Mouse (Mus musculus) midbrain, embryonic 11.5 days (tissue): Measurements from ENCODE around the gene Hbb-bh2. TPM values are rescaled to one million over a fixed set of nuclear protein-coding genes. Genes with fewer than 3 reads are reported as not detected.
"Not testable (repeated sequence)": the region's sequence is repeated elsewhere in the genome, so short reads cannot be mapped to it uniquely, and the experiment has no call there.

Experiments
- ATAC-seq: fragments of 200-750 bp; cut with Nextera tagmentation; 2 replicates; pipeline ENCODE4 v1.8.0; 2017; ENCODE audit warnings: moderate TSS enrichment, moderate library complexity; ENCODE audit not compliant: low FRiP score
- DNase-seq: peaks from one replicate; pipeline ENCODE4 v3.0.0; 2015; ENCODE audit warnings: low spot score; ENCODE audit errors: missing footprints
- H3K27ac ChIP-seq: fragments of 300-500 bp; sonication (generic); 2 replicates; pipeline ENCODE4 v1.5.1; 2014; ENCODE audit warnings: low read depth, low read length
- H3K27me3 ChIP-seq: fragments of 300-500 bp; sonication (generic); 2 replicates; pipeline ENCODE4 v1.6.1; 2014; ENCODE audit warnings: mild to moderate bottlenecking, low read length, moderate library complexity, mixed read lengths; ENCODE audit not compliant: control insufficient read depth, insufficient read depth
- H3K36me3 ChIP-seq: fragments of 300-500 bp; sonication (generic); 2 replicates; pipeline ENCODE4 v1.6.1; 2014; ENCODE audit warnings: mild to moderate bottlenecking, low read length, moderate library complexity, mixed read lengths; ENCODE audit not compliant: control insufficient read depth, insufficient read depth
- H3K4me1 ChIP-seq: fragments of 300-500 bp; sonication (generic); 2 replicates; pipeline ENCODE4 v1.6.1; 2014; ENCODE audit warnings: low read length; ENCODE audit not compliant: control insufficient read depth, insufficient read depth
- H3K4me2 ChIP-seq: fragments of 300-500 bp; sonication (generic); 2 replicates; pipeline ENCODE4 v1.6.1; 2014; ENCODE audit warnings: mild to moderate bottlenecking, moderate library complexity
- H3K4me3 ChIP-seq: fragments of 300-500 bp; sonication (generic); 2 replicates; pipeline ENCODE4 v1.5.1; 2014; ENCODE audit warnings: low read depth, low read length
- H3K9ac ChIP-seq: fragments of 300-500 bp; sonication (generic); 2 replicates; pipeline ENCODE4 v1.6.1; 2014; ENCODE audit warnings: low read length
- H3K9me3 ChIP-seq: fragments of 300-500 bp; sonication (generic); 2 replicates; pipeline ENCODE4 v1.6.1; 2016; ENCODE audit warnings: low read length; ENCODE audit not compliant: control insufficient read depth
- WGBS: fragments of 180-500 bp; shearing (Covaris S2); extraction: QIAGEN DNeasy Blood & Tissue Kit; methylation state at CpG from one replicate; pipeline ENCODE4 v1.1.7; 2014; 5-methylcytosine and 5-hydroxymethylcytosine counted together
- polyA plus RNA-seq: library from polyadenylated mRNA; unstranded; fragments of >200 nt; fragmentation: Nextera tagmentation; extraction: Ambion mirVana; gene quantifications from 2 replicates; pipeline ENCODE4 v1.2.1, GENCODE M21; 2014

The Hbb-bh2 gene
- polyA plus RNA-seq, 1 experiment from 2014 or later = not detected

- Histone ChIP-seq H3K4me2 (no peak overlapping the region), H3K27me3 (no peaks in the 10 kb centered on the region), H3K9ac (no peak overlapping the region), H3K4me3 (no peak overlapping the region), H3K4me1 (no peaks in the 10 kb centered on the region), H3K27ac (no peak overlapping the region), H3K9me3 (no peaks in the 10 kb centered on the region), H3K36me3 (no peaks in the 10 kb centered on the region)
- DNase-seq (no peak), ATAC-seq (no peak)
- 84% methylated on average over 1 of the region's 1 CpGs for WGBS
These were observed 14.3 kb upstream of the Hbb-bh2 start for GRCm38 (mm10) chr7:103854669-103855068.

GRCm38 (mm10) chr7:103853090-103853489, 12.8 kb upstream of the Hbb-bh2 start, which contains the start of gene Hbb-y:
Gene Hbb-y (minus strand): TSS chr7:103853216.
- Histone ChIP-seq H3K4me2 (no peak within 1 kb of the TSS), H3K36me3 (no peaks in the 10 kb centered on the region), H3K4me1 (no peaks in the 10 kb centered on the region), H3K4me3 (no peak within 1 kb of the TSS), H3K27ac (no peak within 1 kb of the TSS), H3K27me3 (no peaks in the 10 kb centered on the region), H3K9ac (no peak within 1 kb of the TSS), H3K9me3 (no peaks in the 10 kb centered on the region)
- ATAC-seq (0 out of 2 replicates have a peak, but pooled peaks have one; percentile 4), DNase-seq (no peak)
- WGBS = 76% methylated on average over 2 of the region's 2 CpGs

GRCm38 (mm10) chr7:103844525-103845325, 4.4 kb upstream of the Hbb-bh2 start:
- DNase-seq = no peak

GRCm38 (mm10) chr7:103843034-103843433, 2.7 kb upstream of the Hbb-bh2 start, which contains the start of gene Hbb-bh1:
Gene Hbb-bh1 (minus strand): TSS chr7:103843164.
- Histone ChIP-seq H3K9me3 (no peaks in the 10 kb centered on the region), H3K27ac (no peak within 1 kb of the TSS), H3K4me1 (no peaks in the 10 kb centered on the region), H3K4me2 (no peak within 1 kb of the TSS), H3K36me3 (no peaks in the 10 kb centered on the region), H3K27me3 (no peaks in the 10 kb centered on the region), H3K4me3 (no peak within 1 kb of the TSS), H3K9ac (no peak within 1 kb of the TSS)
- DNase-seq = no peak
- ATAC-seq = no peak
- WGBS = 79% methylated on average over 2 of the region's 2 CpGs

More at GRCm38 (mm10) chr7:103844525-103845325, 4.4 kb upstream of the Hbb-bh2 start:
- no peak overlapping the region for H3K9ac ChIP-seq
- no peak overlapping the region for H3K4me3 ChIP-seq
- H3K27me3 ChIP-seq = no peaks in the 10 kb centered on the region
- ATAC-seq = no peak
- 40% methylated on average over 1 of the region's 2 CpGs for WGBS
- H3K4me1 ChIP-seq = no peaks in the 10 kb centered on the region
- H3K4me2 ChIP-seq = no peak overlapping the region
- no peak overlapping the region for H3K27ac ChIP-seq
- no peaks in the 10 kb centered on the region for H3K9me3 ChIP-seq
- no peaks in the 10 kb centered on the region for H3K36me3 ChIP-seq

DNA sequence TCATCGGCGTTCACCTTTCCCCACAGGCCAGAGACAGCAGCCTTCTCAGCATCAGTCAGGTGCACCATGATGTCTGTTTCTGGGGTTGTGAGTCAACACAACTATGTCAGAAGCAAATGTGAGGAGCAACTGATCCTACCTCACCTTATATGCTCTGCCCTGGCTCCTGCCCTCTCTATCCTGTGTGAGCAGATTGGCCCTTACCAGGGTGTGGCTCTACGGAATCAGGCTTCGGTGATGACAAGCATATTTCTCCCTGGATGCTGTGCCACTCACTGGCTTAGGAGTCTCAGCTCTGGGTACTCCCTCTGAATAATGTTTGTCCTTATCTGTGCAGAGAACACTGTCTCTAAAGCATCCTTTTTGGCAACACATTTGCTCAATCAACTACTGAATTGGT, 12.5 kb downstream of the Hbb-bh2 start, which contains the start of gene Hbb-bs:
Gene Hbb-bs (minus strand): TSS at position 289 of the 400 bp plus-strand sequence.
- H3K4me3 ChIP-seq = no peak within 1 kb of the TSS
- ATAC-seq (no peak), DNase-seq (no peak)
- H3K4me2 ChIP-seq = no peak within 1 kb of the TSS
- no peaks in the 10 kb centered on the region for H3K4me1 ChIP-seq
- H3K27ac ChIP-seq = no peak within 1 kb of the TSS
- H3K9me3 ChIP-seq = no peaks in the 10 kb centered on the region
- no peaks in the 10 kb centered on the region for H3K36me3 ChIP-seq
- 94% methylated on average over 4 of the region's 4 CpGs for WGBS
- no peak within 1 kb of the TSS for H3K9ac ChIP-seq
- H3K27me3 ChIP-seq = no peaks in the 10 kb centered on the region

GRCm38 (mm10) chr7:103827139-103827538, 13.2 kb downstream of the Hbb-bh2 start:
- not testable (repeated sequence) for ATAC-seq, H3K4me3 ChIP-seq, H3K4me1 ChIP-seq, H3K9ac ChIP-seq, H3K27me3 ChIP-seq, H3K27ac ChIP-seq, H3K36me3 ChIP-seq, DNase-seq, H3K4me2 ChIP-seq, H3K9me3 ChIP-seq
- WGBS = no CpG with 5 or more reads among the region's 2 CpGs

DNA sequence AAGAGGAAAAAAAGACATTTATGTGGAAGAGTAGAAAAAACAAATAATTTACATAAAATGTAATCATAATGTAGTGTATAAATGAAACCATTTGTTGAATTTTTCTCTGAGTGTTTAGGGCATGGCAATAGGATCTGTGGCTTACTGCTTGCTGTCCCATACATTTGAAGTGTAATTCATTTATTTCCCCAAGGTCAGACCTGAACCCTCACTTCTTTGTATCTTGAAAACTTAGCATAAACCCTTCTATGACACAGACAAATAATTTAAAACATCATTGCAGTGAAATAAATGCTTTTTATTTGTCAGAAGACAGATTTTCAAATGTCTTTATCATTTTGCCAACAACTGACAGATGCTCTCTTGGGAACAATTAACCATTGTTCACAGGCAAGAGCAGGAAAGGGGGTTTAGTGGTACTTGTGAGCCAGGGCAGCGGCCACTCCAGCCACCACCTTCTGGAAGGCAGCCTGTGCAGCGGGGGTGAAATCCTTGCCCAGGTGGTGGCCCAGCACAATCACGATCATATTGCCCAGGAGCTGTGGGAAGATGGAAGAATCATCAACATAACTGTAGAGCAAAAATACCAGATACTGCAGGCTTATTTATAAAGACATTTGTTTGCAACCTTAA, 13.9 kb downstream of the Hbb-bh2 start:
- Histone ChIP-seq H3K27me3 (no peaks in the 10 kb centered on the region), H3K4me2 (no peak overlapping the region), H3K4me3 (no peak overlapping the region), H3K4me1 (no peaks in the 10 kb centered on the region), H3K27ac (no peak overlapping the region), H3K9me3 (no peaks in the 10 kb centered on the region), H3K9ac (no peak overlapping the region), H3K36me3 (no peaks in the 10 kb centered on the region)
- DNase-seq (no peak), ATAC-seq (no peak)
- WGBS = 85% methylated on average over 3 of the region's 3 CpGs

- H3K9ac ChIP-seq = no peak overlapping the region
- H3K9me3 ChIP-seq = no peaks in the 10 kb centered on the region
- H3K4me2 ChIP-seq = no peak overlapping the region
- no peak overlapping the region for H3K4me3 ChIP-seq
- DNase-seq = no peak
- ATAC-seq = no peak
- H3K27me3 ChIP-seq = no peaks in the 10 kb centered on the region
- H3K4me1 ChIP-seq = no peaks in the 10 kb centered on the region
- WGBS = 88% methylated on average over 3 of the region's 3 CpGs
- H3K27ac ChIP-seq = no peak overlapping the region
- H3K36me3 ChIP-seq = no peaks in the 10 kb centered on the region
These were observed 14.6 kb downstream of the Hbb-bh2 start for GRCm38 (mm10) chr7:103825536-103826254.

DNA sequence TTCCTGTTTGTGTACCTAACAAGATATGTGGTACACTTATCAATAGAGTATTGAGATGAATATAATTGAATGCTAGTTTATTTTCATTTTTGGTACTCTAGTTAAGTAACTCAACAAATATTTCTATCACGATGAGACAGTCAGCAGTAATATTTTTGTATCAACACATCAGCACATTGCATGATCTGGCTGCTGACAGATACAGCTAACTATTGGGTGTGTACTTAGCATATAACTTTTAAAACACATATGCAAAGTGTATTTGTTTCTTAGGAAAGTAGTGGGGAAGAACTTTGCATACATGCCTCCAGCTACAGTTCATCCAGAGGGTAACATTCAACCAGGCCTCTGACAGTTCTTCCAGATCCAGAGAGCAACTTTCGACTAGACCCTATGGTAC, 15.7 kb downstream of the Hbb-bh2 start:
- no peak overlapping the region for H3K9ac ChIP-seq
- no peak overlapping the region for H3K4me3 ChIP-seq
- H3K36me3 ChIP-seq = no peaks in the 10 kb centered on the region
- DNase-seq (no peak), ATAC-seq (no peak)
- no peaks in the 10 kb centered on the region for H3K4me1 ChIP-seq
- H3K4me2 ChIP-seq = no peak overlapping the region
- no peaks in the 10 kb centered on the region for H3K9me3 ChIP-seq
- H3K27me3 ChIP-seq = no peaks in the 10 kb centered on the region
- WGBS = 89% methylated on average over 2 of the region's 2 CpGs
- H3K27ac ChIP-seq = no peak overlapping the region
